Mouse (Mus musculus) urinary bladder, postnatal 25 days (tissue): ENCODE data around the gene Grik1.
A peak's percentile ranks its signal among the peaks of the same experiment; 100 is the strongest.

Source experiments
- DNase-seq: peaks from one replicate; pipeline ENCODE4 v3.0.0; 2022; ENCODE audit warnings: low spot score

Grik1 gene

GRCm38 (mm10) chr16:88290132-88290772 is at the start of gene Grik1:
Gene Grik1, minus strand, starts transcription at chr16:88290265.
- no peak for DNase-seq

GRCm38 (mm10) chr16:88294209-88294608 is 4.1 kb upstream of the Grik1 start:
- DNase-seq: no peak

GRCm38 (mm10) chr16:88289421-88290081 is 514 bp downstream of the Grik1 start:
- DNase-seq: no peak

GRCm38 (mm10) chr16:88258407-88258806 is 31.7 kb downstream of the Grik1 start:
- no peak for DNase-seq

GRCm38 (mm10) chr16:88257072-88257471 is 33.0 kb downstream of the Grik1 start:
- DNase-seq: no peak

- DNase-seq: no peak
These were observed 34.0 kb downstream of the Grik1 start for GRCm38 (mm10) chr16:88256101-88256500.

GRCm38 (mm10) chr16:88252676-88253075 is 37.4 kb downstream of the Grik1 start:
- peak; percentile 31 for DNase-seq

GRCm38 (mm10) chr16:88251049-88251448 is 39.0 kb downstream of the Grik1 start:
- no peak for DNase-seq

- no peak for DNase-seq
These were observed 40.2 kb downstream of the Grik1 start for GRCm38 (mm10) chr16:88249825-88250224.

- DNase-seq: no peak
These were observed 42.5 kb downstream of the Grik1 start for GRCm38 (mm10) chr16:88247586-88247985.

GRCm38 (mm10) chr16:88244658-88245057 is 45.4 kb downstream of the Grik1 start:
- DNase-seq: no peak

- no peak for DNase-seq
These were observed 64.4 kb downstream of the Grik1 start for GRCm38 (mm10) chr16:88225616-88226015.

- no peak for DNase-seq
These were observed 68.1 kb downstream of the Grik1 start for GRCm38 (mm10) chr16:88221932-88222331.

GRCm38 (mm10) chr16:88212531-88212930 is 77.5 kb downstream of the Grik1 start:
- no peak for DNase-seq

GRCm38 (mm10) chr16:88211852-88212251 is 78.2 kb downstream of the Grik1 start:
- no peak for DNase-seq

GRCm38 (mm10) chr16:88204400-88204799 is 85.7 kb downstream of the Grik1 start:
- DNase-seq: peak; percentile 56

- no peak for DNase-seq
These were observed 86.1 kb downstream of the Grik1 start for GRCm38 (mm10) chr16:88203985-88204384.

GRCm38 (mm10) chr16:88187433-88188037 is 102.5 kb downstream of the Grik1 start:
- no peak for DNase-seq

- DNase-seq: no peak
These were observed 111.3 kb downstream of the Grik1 start for GRCm38 (mm10) chr16:88178813-88179212.

- no peak for DNase-seq
These were observed 112.7 kb downstream of the Grik1 start for GRCm38 (mm10) chr16:88177364-88177763.

GRCm38 (mm10) chr16:88174083-88174721 is 115.9 kb downstream of the Grik1 start:
- DNase-seq: no peak

GRCm38 (mm10) chr16:88166547-88166946 is 123.5 kb downstream of the Grik1 start:
- DNase-seq: no peak

- no peak for DNase-seq
These were observed 147.5 kb downstream of the Grik1 start for GRCm38 (mm10) chr16:88142574-88142973.
